Mouse (Mus musculus) megakaryocyte, embryonic 14.5 days (primary cell): Measurements from ENCODE around the gene Relb.

Experiments used
- FLI1 ChIP-seq: IDR thresholded peaks from 2 replicates; pipeline ENCODE4 v1.6.1; 2012; ENCODE audit warnings: low read length, inconsistent platforms, mixed read lengths
- GATA1 ChIP-seq: IDR thresholded peaks from 3 replicates; pipeline ENCODE4 v1.6.1; 2012; ENCODE audit warnings: mixed read lengths, low read length, inconsistent platforms, borderline replicate concordance

GRCm38 (mm10) chr7:19577141-19577852, 51.9 kb downstream of the Relb start, which contains the start of the genes Zfp296 and Gemin7:
- TF ChIP-seq GATA1 (no peak), FLI1 (no peak)
